Mouse (Mus musculus) urinary bladder, postnatal 14 days (tissue): ENCODE data around the gene Inpp5a.
A peak's percentile ranks its signal among the peaks of the same experiment; 100 is the strongest.

Source experiments
- DNase-seq: peaks from one replicate; pipeline ENCODE4 v3.0.0; 2021; ENCODE audit warnings: low spot score

The Inpp5a gene

DNA sequence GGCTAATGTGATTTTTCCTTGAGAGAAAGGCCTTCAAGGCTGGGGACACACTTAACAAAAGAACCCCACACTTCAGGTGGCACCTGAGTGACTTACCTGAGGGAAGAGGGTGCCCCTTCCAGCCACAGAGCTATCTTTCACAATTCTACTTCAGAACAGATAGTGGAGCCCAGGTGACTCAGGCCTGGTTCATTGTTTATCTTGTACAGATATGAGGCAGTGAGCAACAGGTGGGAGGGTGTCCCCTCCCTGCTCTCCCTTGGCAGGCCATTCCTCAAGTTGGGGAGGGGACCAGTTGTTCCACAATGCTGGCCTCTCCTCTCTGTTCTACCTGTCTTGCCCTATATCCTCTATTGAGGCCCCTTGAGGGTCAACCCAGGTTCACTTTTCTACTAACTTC, 17.5 kb upstream of the Inpp5a start:
- peak; percentile 41 for DNase-seq

DNA sequence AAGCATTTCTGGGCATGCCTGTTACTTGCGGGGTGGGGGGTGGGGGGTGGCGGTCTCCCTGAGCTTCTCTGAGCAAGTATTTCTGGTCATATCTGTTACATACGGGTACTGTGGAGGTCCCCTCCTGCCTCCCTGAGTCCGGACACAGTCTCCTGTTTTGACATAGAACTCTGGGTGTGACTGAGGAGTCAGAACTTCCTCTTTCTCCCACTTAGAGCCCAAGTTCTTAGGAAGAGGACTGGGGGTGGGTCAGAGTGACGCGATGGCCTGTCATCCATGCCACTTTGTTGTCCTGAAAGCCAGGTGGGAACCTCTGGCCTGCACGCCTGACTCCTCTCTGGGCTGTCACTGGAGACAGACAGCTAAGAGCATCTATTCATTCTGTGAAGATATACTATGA, 11.5 kb upstream of the Inpp5a start:
- DNase-seq, result no peak

- DNase-seq, result no peak
Observed at GRCm38 (mm10) chr7:139378355-139378754, 10.6 kb upstream of the Inpp5a start.

DNA sequence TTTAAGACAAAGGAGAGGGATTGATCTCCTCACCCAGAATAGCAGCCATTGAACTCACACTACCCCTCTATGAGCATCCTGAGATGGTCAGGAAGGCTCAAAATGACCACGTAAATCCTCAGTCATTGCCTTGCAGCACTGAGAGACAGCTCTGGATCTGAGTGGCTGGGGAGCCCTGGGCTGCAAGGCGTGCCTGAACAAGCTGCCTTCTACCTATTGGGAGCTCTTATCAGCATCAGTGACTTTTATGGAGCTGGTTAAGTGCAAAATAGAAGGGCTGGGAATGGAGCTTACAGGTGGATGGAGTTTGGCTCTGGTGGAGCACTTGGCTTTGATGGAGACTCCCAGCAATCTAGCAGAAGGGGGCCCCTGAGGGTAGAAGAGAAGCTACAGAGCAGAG, 9.2 kb upstream of the Inpp5a start:
- DNase-seq, result no peak

GRCm38 (mm10) chr7:139380225-139380624, 8.7 kb upstream of the Inpp5a start:
- no peak for DNase-seq

DNA sequence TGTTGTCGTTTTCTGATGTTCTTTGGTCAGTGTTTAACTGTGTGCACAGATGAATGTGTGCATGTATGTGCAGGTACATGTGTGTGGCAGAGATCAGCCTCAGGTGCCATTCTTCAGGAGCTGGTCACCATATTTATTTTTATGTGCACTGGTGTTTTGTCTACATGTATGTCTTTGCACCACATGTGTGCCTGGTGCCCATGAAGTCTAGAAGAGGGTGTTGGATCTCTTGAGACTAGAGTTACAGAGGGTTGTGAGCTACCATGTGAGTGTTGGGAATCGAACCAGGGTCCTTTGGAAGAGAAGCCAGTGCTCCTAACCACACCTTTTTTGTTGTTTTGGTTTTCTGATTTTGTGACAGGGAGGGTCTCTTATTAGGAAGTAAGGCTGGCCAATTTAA, 7.0 kb upstream of the Inpp5a start:
- DNase-seq, result no peak

DNA sequence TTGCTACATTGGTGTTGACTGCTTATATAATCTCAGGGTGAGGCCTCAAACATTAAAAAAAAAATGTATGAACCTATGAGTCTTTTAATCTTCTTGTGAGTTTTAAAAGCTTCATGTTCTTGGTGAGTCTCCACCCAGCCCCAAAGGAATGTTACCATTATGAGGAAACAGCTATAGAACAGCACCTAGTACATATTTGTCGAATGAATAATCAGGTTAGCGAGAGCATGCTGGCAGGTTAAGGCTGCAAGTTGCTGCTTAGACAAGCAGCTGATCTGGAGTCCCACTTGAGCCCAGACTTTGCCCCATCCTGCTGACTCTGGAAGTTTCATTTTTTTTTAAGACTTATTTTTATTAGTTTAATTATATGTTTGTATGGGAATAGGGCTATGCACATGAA, 6.1 kb upstream of the Inpp5a start:
- DNase-seq, result no peak

DNA sequence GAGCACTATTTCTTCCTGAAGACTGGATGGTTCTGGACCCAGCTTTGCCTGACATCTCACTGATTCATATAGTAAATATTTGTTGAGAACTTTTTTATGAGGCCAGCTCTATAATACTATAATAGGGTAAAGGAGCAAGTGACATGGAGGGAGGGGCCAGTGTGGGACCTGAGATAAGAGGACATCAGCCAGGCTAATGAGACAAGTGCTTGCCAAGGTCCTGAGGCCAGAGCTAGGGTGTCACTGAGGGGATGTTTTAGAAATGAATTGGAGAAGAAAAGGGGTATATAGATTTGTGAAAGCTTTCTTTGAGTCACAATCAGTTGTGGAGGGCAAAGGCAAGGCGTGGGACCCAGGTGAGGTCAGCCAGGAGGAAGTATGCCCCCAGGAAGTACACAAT, 4.4 kb upstream of the Inpp5a start:
- DNase-seq, result no peak

DNA sequence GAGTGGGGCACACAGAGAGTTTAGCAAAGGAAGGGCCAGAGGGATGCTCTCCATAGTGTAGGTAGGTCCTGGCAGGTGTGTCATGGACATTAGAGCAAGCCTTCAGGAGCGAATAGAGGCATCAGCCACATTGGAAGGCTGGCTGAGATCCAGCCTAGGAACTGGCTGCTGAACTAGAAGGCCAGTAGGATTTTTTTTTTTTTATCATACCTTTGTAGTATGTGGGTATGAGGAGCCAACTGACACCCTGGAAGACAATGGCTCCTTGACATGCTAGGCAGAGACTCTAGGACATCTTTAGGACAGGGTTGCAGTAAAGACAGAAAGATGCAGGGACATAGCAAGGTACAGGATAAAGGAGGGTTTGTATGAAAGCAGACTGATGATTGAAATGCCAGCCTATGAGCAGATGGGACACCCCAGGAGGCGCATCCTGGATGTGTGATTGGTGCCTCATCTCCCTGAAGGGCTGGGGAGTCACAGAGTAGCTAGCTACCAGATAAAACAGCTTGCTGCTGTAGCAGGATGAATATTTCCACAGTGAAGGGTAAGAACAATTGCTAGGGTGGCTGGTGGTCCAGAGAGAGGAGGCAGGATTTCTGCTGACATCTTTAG, 3.9 kb upstream of the Inpp5a start:
- no peak for DNase-seq

DNA sequence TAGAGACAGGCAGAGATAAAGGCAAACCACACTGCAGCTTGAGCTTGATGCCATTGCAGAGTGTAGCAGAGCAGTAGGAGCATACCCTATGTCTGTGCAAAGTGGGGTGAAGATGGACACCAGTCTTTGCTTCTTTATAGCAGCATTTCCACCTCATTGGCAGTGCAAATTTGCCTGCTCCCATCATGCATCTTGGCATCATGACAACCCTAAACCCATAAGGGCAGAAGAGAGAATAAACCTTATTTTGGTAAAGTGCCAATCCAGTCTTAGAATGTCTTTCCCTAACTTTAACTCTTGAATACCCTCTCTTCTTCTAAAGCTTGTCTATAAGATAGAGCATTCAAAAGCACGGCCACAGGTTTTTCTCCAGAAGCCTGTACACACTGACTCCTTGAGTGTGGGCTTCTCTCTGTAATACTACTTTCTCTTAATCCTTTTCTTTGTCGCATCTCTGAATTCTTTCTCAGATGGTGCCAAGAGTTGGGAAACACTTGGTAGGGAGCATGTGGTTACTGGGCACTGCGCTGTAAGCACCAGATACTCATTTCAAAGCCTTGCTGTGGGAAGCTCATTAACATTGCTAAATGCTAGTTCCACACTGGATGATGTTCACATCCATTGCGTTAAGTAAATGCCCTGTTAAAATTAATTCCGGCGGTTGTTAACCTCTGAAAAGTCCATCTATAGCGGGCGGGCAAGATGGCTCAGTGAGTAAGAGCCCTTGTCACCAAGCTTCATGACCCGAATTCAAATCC, 1.8 kb upstream of the Inpp5a start:
- DNase-seq, result no peak

DNA sequence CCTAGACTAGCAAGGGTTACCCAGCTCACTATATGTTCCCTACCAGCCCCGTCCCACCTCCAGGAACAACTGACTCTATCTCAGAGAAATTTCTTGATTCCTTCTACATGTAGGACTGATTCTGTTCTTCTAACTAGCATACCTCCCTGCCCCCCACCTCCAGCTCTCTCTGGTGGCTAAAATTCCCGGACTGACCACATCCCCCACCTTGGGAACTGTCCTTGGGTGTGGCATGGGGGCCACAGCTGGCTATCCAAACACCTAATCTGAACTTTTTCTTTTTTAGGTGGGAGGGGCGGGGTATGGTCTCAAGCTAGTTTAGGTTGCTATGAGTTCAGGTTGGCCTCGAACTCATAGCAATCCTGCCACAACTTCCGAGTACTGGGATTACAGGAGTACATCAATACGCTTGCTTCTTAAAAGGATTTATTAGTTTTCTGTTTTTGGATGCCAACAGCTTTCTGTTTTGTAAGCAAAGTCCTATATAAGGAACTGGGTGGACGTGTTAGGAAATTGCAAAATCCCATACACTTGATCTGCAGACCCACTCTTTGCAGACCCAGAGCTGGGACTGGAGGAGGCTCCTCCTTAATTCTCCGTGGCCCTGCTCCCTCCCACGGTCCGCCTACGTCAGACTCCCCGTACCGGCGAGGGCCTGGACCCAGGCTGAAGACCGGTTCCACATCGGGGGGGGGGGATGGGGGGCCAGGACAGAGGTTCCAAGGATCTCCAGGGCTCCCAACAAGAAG, 814 bp upstream of the Inpp5a start:
- no peak for DNase-seq

DNA sequence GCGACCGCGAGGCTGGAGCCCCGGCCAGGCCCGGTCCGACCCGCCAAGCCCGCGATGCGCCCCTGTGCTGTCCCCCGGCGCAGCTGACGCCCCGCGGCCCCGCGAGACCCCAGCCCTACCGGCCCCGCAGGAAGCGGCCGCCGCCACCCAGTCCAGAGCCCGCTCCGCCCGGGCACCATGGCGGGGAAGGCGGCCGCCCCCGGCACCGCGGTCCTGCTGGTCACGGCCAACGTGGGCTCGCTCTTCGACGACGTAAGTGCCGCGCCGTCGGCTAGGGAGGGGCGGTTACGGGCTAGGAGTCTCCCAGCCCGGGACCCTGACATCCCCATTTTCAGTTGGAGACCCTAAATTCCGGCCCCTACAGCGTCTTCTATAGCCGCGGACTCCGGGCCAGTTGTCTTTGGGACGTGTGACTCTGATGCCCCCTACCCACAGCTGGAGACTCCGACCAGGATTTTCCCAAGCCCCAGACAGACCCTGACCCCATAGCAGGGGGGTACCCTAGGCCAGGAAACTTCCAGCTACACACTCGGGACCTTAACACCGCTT, 378 bp downstream of the Inpp5a start:
- no peak for DNase-seq

- DNase-seq, result no peak
Observed at GRCm38 (mm10) chr7:139390380-139390779, 1.5 kb downstream of the Inpp5a start.

DNA sequence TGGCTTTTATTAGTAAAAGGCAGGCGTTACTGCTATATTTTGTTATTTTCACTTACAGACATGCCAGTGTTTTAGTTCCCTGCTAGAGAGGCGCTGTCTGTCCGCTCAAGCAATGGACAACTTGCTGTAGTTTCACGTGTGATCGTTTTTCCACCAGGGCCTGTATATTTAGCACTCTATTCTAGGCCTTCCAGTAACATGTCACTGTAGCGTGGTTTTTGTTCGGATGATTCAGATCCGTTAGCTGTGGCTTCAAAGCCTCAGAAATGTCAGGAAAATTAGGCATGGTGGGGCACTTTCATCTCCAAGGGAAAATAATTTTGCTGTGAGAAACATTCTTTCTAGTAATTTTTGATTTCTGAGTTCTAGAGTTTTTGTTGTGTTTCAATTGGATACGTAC, 2.0 kb downstream of the Inpp5a start:
- no peak for DNase-seq

GRCm38 (mm10) chr7:139391691-139392090, 2.8 kb downstream of the Inpp5a start:
- DNase-seq, result no peak

DNA sequence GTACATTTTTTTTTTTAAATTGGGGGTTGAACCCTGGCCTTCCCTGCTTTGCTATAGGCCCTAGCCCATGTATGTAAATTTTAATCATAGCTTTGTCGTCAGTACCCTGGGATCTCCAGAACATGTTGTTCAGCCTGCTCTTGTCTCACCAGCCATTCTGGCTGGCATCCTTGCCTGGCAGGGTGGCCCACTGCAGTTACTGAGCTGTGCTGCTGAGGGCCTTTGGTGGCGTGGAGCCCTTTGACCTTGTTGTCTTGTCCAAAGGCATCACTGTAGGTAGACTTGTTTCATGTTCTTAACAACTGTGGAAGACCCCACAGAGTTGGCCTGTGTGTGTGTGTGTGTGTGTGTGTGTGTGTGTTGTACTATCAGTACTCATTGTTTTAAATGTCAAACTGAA, 3.2 kb downstream of the Inpp5a start:
- DNase-seq, result no peak

- DNase-seq, result no peak
Observed at GRCm38 (mm10) chr7:139392691-139393235, 3.9 kb downstream of the Inpp5a start.

GRCm38 (mm10) chr7:139397521-139397920, 8.6 kb downstream of the Inpp5a start:
- peak; percentile 49 for DNase-seq

DNA sequence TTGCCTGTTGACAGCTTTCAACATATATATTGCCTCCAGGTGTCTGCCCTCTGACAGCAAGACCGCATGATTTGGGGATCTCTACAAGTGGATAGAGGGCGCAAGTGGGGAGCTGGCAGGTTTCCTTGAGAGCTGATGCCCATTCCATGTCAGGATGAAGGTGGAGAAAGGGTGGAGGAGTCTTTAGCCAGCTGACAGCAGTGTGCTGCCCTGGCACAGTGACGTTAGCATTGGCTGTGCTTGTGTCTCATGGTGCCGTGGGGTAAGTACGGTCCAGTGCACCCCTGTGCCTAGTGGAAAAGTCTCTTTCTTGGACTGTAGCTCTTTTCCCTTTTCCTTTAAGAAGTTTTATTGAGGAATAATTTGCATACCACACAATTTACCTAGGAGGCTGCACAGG, 9.2 kb downstream of the Inpp5a start:
- no peak for DNase-seq

DNA sequence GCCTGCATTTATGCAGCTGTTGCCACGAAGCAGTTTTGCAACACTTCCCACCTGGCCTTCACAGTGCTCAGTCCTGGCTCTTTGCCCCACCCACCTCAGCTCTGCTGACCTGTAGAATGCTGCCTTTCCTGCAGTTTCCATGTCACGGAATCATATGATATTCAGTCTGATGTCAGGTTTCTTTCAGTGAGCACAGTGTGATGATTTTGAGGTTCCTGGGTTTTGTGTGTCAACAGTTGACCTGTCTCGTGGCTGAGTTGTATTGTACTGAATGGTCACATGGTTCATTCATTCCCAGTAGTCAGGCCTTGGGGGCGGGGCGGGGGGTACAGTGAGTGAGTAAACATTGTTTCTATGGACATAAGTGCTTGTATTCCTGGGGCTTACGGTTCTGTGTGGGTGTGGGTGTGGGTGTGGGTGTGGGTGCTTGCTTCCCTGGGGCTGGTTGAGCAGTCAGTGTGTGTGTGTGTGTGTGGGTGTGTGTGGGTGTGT, 9.7 kb downstream of the Inpp5a start:
- no peak for DNase-seq

GRCm38 (mm10) chr7:139399572-139399971, 10.7 kb downstream of the Inpp5a start:
- DNase-seq, result no peak

- no peak for DNase-seq
Observed at GRCm38 (mm10) chr7:139399977-139400685, 11.2 kb downstream of the Inpp5a start.
